Mouse (Mus musculus): ENCODE data around the gene Aadat. TPM values are rescaled to one million over a fixed set of nuclear protein-coding genes. Genes with fewer than 3 reads are reported as not detected.

Gene Aadat
- total RNA-seq (2023), result not detected

DNA sequence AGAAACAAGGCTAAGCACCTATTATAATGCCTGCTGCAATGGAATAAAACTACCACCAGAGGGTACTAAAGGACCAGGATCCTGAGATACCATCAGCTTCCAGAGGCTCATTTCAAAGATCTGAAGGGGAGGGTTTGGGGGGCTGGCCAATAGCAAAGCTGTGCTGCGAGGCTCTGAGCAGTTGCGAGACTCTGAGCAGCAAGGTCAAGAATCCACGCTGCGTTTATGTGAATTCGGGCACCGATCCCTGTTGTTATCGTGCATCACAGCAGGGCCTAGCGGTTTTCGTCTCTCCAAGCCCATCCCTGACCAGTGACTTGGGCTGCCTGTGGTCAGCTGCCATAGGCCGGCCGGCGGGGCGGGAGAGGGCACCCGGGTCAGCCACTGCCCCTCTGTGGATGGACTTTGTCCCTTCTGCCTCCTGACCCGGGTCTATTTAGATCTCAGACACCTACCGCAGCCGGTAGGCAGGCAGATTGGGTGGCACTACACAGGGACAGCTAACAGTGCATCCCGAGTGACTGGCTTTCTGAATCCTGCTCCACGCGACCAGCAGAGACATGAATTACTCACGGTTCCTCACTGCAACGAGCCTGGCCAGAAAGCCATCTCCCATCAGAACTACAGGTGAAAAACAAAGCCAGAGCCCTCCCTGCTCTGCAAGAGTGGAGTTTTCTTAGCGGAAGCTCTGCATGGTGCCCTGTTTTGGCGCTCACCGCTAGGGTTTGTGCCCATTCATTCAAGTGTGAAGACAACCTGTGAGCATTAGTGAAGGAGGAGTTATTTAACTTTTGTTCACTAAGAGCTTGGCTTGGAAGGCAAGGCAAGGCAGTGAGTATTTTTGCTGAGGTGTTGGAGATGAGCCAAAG is at the start of gene Aadat:
Aadat (plus strand) TSS at position 280 of the 869 bp plus-strand sequence.

GRCm38 (mm10) chr8:60503098-60503497 is 2.6 kb upstream of the Aadat start, which contains the start of gene Gm10283:
Gm10283 (minus strand) TSS chr8:60503198.

Other genes starting within 250 kb of the Aadat start
- not detected for gene Gm10283, start 2.7 kb upstream of the Aadat start, total RNA-seq (2023)
- gene Mfap3l, start 126.9 kb downstream of the Aadat start, total RNA-seq (2023), result not detected